Mouse (Mus musculus): ENCODE measurements around the gene Fbxo33.

GRCm38 (mm10) chr12:59199361-59199760 lies 20.2 kb downstream of the Fbxo33 start:
- no peak for TF ChIP-seq GATA1 (IDR thresholded peaks at IDR 0.05; ENCODE audit: borderline replicate concordance, low read length)
- no peak for TF ChIP-seq FLI1 (IDR thresholded peaks at IDR 0.05; ENCODE audit: low read length)
